Mouse (Mus musculus) erythroblast, embryonic 14.5 days (primary cell): Measurements from ENCODE around the gene Srd5a1.

Experiments
- GATA1 ChIP-seq: IDR thresholded peaks from 2 replicates; pipeline ENCODE4 v1.6.1; 2012; ENCODE audit warnings: low read length, inconsistent platforms, mixed read lengths
- TAL1 ChIP-seq: IDR thresholded peaks from 3 replicates; pipeline ENCODE4 v1.6.1; 2012; ENCODE audit warnings: low read length, inconsistent platforms, mixed read lengths

DNA sequence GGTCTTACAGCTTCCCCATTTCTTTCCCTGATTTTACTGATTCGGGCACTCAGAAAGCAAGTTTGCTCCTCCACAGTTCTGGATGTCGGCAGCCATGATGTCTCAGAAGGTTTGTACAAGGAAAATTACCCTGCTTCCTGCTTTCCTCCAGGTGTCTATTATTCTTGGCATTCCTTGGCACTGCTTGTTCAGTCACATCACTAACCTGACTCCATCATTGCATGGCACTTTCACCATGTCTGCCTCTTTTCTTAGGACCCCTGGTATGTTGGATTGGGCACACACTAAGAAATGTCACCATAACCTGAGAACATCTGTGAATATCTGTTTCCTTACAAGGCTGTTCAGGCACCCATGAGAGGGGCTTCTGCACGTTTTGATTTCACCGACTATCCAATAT lies 75.2 kb downstream of the Srd5a1 start:
- TF ChIP-seq GATA1 (no peak), TAL1 (no peak)
